Mouse (Mus musculus) adrenal gland, postnatal 14 days (tissue): ENCODE results near the gene Gm9837. TPM values are rescaled to one million over a fixed set of nuclear protein-coding genes. Genes with fewer than 3 reads are reported as not detected.

Experiments
- DNase-seq: peaks from one replicate; pipeline ENCODE4 v3.0.0; 2021; ENCODE audit warnings: mixed read lengths
- total RNA-seq: library from RNA; stranded (reverse); gene quantifications from 2 replicates; pipeline ENCODE4 v1.2.3, GENCODE M21; 2021

Gm9837 gene
- total RNA-seq, 1 experiment from 2014 or later, result not detected

- DNase-seq, result peak; percentile 59
Observed at GRCm38 (mm10) chr11:53486822-53487594, 16.7 kb upstream of the Gm9837 start.

- peak; percentile 38 for DNase-seq
Observed at GRCm38 (mm10) chr11:53486351-53486750, 16.1 kb upstream of the Gm9837 start.

GRCm38 (mm10) chr11:53485719-53486118 is 15.4 kb upstream of the Gm9837 start:
- DNase-seq, result no peak

GRCm38 (mm10) chr11:53483159-53483891 is 13.0 kb upstream of the Gm9837 start:
- DNase-seq, result peak; percentile 46

GRCm38 (mm10) chr11:53481088-53481730 is 10.9 kb upstream of the Gm9837 start:
- DNase-seq, result no peak

GRCm38 (mm10) chr11:53479783-53480301 is 9.6 kb upstream of the Gm9837 start, which contains the start of the genes Gm9945 and Sowaha:
Gene Gm9945, plus strand, starts transcription at chr11:53480166.
Gene Sowaha, minus strand, starts transcription at chr11:53480274.
- peak; percentile 40 for DNase-seq

GRCm38 (mm10) chr11:53479171-53479782 is 9.0 kb upstream of the Gm9837 start:
- DNase-seq, result peak; percentile 41

- DNase-seq, result peak; percentile 23
Observed at GRCm38 (mm10) chr11:53478383-53479170, 8.3 kb upstream of the Gm9837 start.

GRCm38 (mm10) chr11:53477833-53478232 is 7.6 kb upstream of the Gm9837 start:
- DNase-seq, result no peak

GRCm38 (mm10) chr11:53475620-53476019 is 5.3 kb upstream of the Gm9837 start:
- no peak for DNase-seq

- DNase-seq, result no peak
Observed at GRCm38 (mm10) chr11:53472709-53473108, 2.4 kb upstream of the Gm9837 start.

GRCm38 (mm10) chr11:53469294-53469967 is 848 bp downstream of the Gm9837 start:
- no peak for DNase-seq

GRCm38 (mm10) chr11:53466231-53466971 is 3.9 kb downstream of the Gm9837 start:
- DNase-seq, result peak; percentile 88

GRCm38 (mm10) chr11:53463551-53464424 is 6.5 kb downstream of the Gm9837 start:
- peak; percentile 60 for DNase-seq

- peak; percentile 28 for DNase-seq
Observed at GRCm38 (mm10) chr11:53461727-53462126, 8.6 kb downstream of the Gm9837 start.

- no peak for DNase-seq
Observed at GRCm38 (mm10) chr11:53460192-53460591, 10.1 kb downstream of the Gm9837 start.

- no peak for DNase-seq
Observed at GRCm38 (mm10) chr11:53458996-53459395, 11.3 kb downstream of the Gm9837 start.

- DNase-seq, result peak; percentile 32
Observed at GRCm38 (mm10) chr11:53457372-53457954, 12.8 kb downstream of the Gm9837 start.
